Mouse (Mus musculus) MEL (cell line): ENCODE data around the gene Ppp1r14b. TPM values are rescaled to one million over a fixed set of nuclear protein-coding genes. Genes with fewer than 3 reads are reported as not detected.

Experiments used
- DNase-seq: peaks from one replicate; pipeline ENCODE4 v3.0.0; 2011; ENCODE audit warnings: low read depth, low spot score
- H3K27ac ChIP-seq: 2 replicates; pipeline ENCODE4 v1.5.1; 2012; ENCODE audit warnings: low read depth, mild to moderate bottlenecking, control low read depth, low read length, moderate library complexity; ENCODE audit not compliant: control insufficient read depth
- H3K27me3 ChIP-seq, 2 experiments: fragments of 150-350 bp in 1 of 2; sonication (generic) in 1 of 2; 2 replicates each; pipeline ENCODE4 v1.6.1; 2012; ENCODE audit warnings: low read length in 2 of 2, mild to moderate bottlenecking in 2 of 2, improper control_type of control experiment in 1 of 2, moderate library complexity in 1 of 2; ENCODE audit not compliant: insufficient read depth in 2 of 2, control insufficient read depth in 1 of 2
- H3K36me3 ChIP-seq, 2 experiments: 2 replicates each; pipeline ENCODE4 v1.6.1; 2012 to 2014; ENCODE audit warnings: low read length in 2 of 2, improper control_type of control experiment in 1 of 2, inconsistent platforms in 1 of 2, mild to moderate bottlenecking in 1 of 2; ENCODE audit not compliant: insufficient read depth in 2 of 2, control insufficient read depth in 1 of 2
- H3K4me1 ChIP-seq, 2 experiments: fragments of 150-350 bp in 1 of 2; sonication (generic) in 1 of 2; 2 replicates each; pipeline ENCODE4 v1.6.1; 2012; ENCODE audit warnings: low read length in 2 of 2, improper control_type of control experiment in 1 of 2, mild to moderate bottlenecking in 1 of 2; ENCODE audit not compliant: insufficient read depth in 2 of 2, control insufficient read depth in 1 of 2
- H3K4me3 ChIP-seq, 2 experiments: fragments of 150-350 bp in 1 of 2; sonication (generic) in 1 of 2; 2 replicates each; pipeline ENCODE4 v1.5.1; 2012; ENCODE audit warnings: low read depth in 2 of 2, low read length in 2 of 2, mild to moderate bottlenecking in 2 of 2, moderate library complexity in 2 of 2, control low read depth in 1 of 2, improper control_type of control experiment in 1 of 2; ENCODE audit not compliant: control insufficient read depth in 1 of 2, insufficient read depth in 1 of 2
- H3K79me2 ChIP-seq: 2 replicates; pipeline ENCODE4 v1.6.1; 2012; ENCODE audit warnings: mild to moderate bottlenecking, low read length, moderate library complexity; ENCODE audit not compliant: control insufficient read depth, poor library complexity, insufficient read depth
- H3K9ac ChIP-seq: 2 replicates; pipeline ENCODE4 v1.6.1; 2012; ENCODE audit warnings: low read depth, mild to moderate bottlenecking, control low read depth, low read length, moderate library complexity; ENCODE audit not compliant: control insufficient read depth, poor library complexity, severe bottlenecking
- H3K9me3 ChIP-seq: fragments of 150-350 bp; sonication (generic); replicated peaks from 2 replicates; pipeline ENCODE4 v1.6.1; 2012; ENCODE audit warnings: mild to moderate bottlenecking, low read length, improper control_type of control experiment, moderate library complexity; ENCODE audit not compliant: insufficient read depth
- BHLHE40 ChIP-seq: IDR thresholded peaks from 2 replicates; pipeline ENCODE4 v1.6.1; 2012; ENCODE audit warnings: low read depth, mild to moderate bottlenecking, inconsistent platforms, low read length, improper control_type of control experiment, borderline replicate concordance
- CTCF ChIP-seq, 3 experiments: IDR thresholded peaks in 2 of 3; conservative IDR thresholded peaks in 1 of 3; 2 replicates each; pipeline ENCODE4 v1.5.1; 2011 to 2012; ENCODE audit warnings: low read length in 3 of 3, low read depth in 2 of 3, mild to moderate bottlenecking in 2 of 3, improper control_type of control experiment in 1 of 3, inconsistent platforms in 1 of 3, mixed read lengths in 1 of 3, moderate library complexity in 1 of 3; ENCODE audit not compliant: control insufficient read depth in 1 of 3, insufficient read depth in 1 of 3, poor library complexity in 1 of 3, severe bottlenecking in 1 of 3
- E2F4 ChIP-seq: IDR thresholded peaks from 2 replicates; pipeline ENCODE4 v1.6.1; 2011; ENCODE audit warnings: low read depth, low read length, improper control_type of control experiment, borderline replicate concordance
- EP300 ChIP-seq, 2 experiments: IDR thresholded peaks; 2 replicates each; pipeline ENCODE4 v1.6.1; 2011; ENCODE audit warnings: improper control_type of control experiment in 2 of 2, low read length in 2 of 2, low read depth in 1 of 2, mild to moderate bottlenecking in 1 of 2
- ETS1 ChIP-seq: IDR thresholded peaks from 2 replicates; pipeline ENCODE4 v1.6.1; 2012; ENCODE audit warnings: low read depth, mild to moderate bottlenecking, inconsistent platforms, low read length, improper control_type of control experiment, moderate library complexity
- GABPA ChIP-seq: IDR thresholded peaks from 2 replicates; pipeline ENCODE4 v1.6.1; 2012; ENCODE audit warnings: low read depth, mild to moderate bottlenecking, inconsistent platforms, low read length, improper control_type of control experiment, moderate library complexity
- GATA1 ChIP-seq: IDR thresholded peaks from 2 replicates; pipeline ENCODE4 v1.6.1; 2011; ENCODE audit warnings: low read depth, low read length, improper control_type of control experiment
- HCFC1 ChIP-seq: IDR thresholded peaks from 2 replicates; pipeline ENCODE4 v1.6.1; 2012; ENCODE audit warnings: low read depth, mild to moderate bottlenecking, inconsistent platforms, low read length, improper control_type of control experiment, moderate library complexity
- JUND ChIP-seq: IDR thresholded peaks from 2 replicates; pipeline ENCODE4 v1.6.1; 2011; ENCODE audit warnings: low read depth, mild to moderate bottlenecking, improper control_type of control experiment, low read length
- KAT2A ChIP-seq: conservative IDR thresholded peaks from 2 replicates; pipeline ENCODE4 v1.6.1; 2012; ENCODE audit warnings: low read depth, low read length, improper control_type of control experiment, inconsistent platforms
- MAFK ChIP-seq: IDR thresholded peaks from 2 replicates; pipeline ENCODE4 v1.6.1; 2011; ENCODE audit warnings: low read depth, mild to moderate bottlenecking, low read length, improper control_type of control experiment, borderline replicate concordance
- MAZ ChIP-seq: IDR thresholded peaks from 2 replicates; pipeline ENCODE4 v1.6.1; 2012; ENCODE audit warnings: low read depth, mild to moderate bottlenecking, inconsistent platforms, low read length, improper control_type of control experiment
- MEF2A ChIP-seq: IDR thresholded peaks from 2 replicates; pipeline ENCODE4 v1.6.1; 2014; ENCODE audit warnings: low read depth, mild to moderate bottlenecking, inconsistent platforms, low read length, improper control_type of control experiment; ENCODE audit not compliant: poor library complexity, insufficient replicate concordance, severe bottlenecking; ENCODE audit errors: extremely low read depth
- MXI1 ChIP-seq: IDR thresholded peaks from 2 replicates; pipeline ENCODE4 v1.6.1; 2011; ENCODE audit warnings: mild to moderate bottlenecking, low read depth, low read length, improper control_type of control experiment
- MYB ChIP-seq: IDR thresholded peaks from 2 replicates; pipeline ENCODE4 v1.6.1; 2011; ENCODE audit warnings: mild to moderate bottlenecking, low read depth, low read length, improper control_type of control experiment
- MYC ChIP-seq: IDR thresholded peaks from 2 replicates; pipeline ENCODE4 v1.6.1; 2011; ENCODE audit warnings: low read depth, mild to moderate bottlenecking, low read length, improper control_type of control experiment, moderate library complexity
- NRF1 ChIP-seq: IDR thresholded peaks from 2 replicates; pipeline ENCODE4 v1.6.1; 2014; ENCODE audit warnings: low read depth, mild to moderate bottlenecking, inconsistent platforms, low read length, improper control_type of control experiment, moderate library complexity; ENCODE audit not compliant: poor library complexity, insufficient read depth, severe bottlenecking
- POLR2A ChIP-seq, 2 experiments: IDR thresholded peaks; 2 replicates each; pipeline ENCODE4 v1.6.1; 2011 to 2012; ENCODE audit warnings: low read length in 2 of 2, mild to moderate bottlenecking in 2 of 2, control low read depth in 1 of 2, improper control_type of control experiment in 1 of 2, low read depth in 1 of 2, moderate library complexity in 1 of 2; ENCODE audit not compliant: control insufficient read depth in 1 of 2, insufficient read depth in 1 of 2, poor library complexity in 1 of 2
- POLR2AphosphoS2 ChIP-seq: IDR thresholded peaks from 2 replicates; pipeline ENCODE4 v1.6.1; 2011; ENCODE audit warnings: low read length, improper control_type of control experiment
- POLR2AphosphoS5 ChIP-seq: IDR thresholded peaks from 2 replicates; pipeline ENCODE4 v1.6.1; 2012; ENCODE audit warnings: low read depth, borderline replicate concordance, mild to moderate bottlenecking, inconsistent platforms, low read length, moderate library complexity, mixed read lengths
- SIN3A ChIP-seq: IDR thresholded peaks from 2 replicates; pipeline ENCODE4 v1.6.1; 2012; ENCODE audit warnings: low read length, improper control_type of control experiment, inconsistent platforms
- TAL1 ChIP-seq: IDR thresholded peaks from 2 replicates; pipeline ENCODE4 v1.6.1; 2012; ENCODE audit warnings: mild to moderate bottlenecking, inconsistent platforms, low read length, moderate library complexity, mixed read lengths
- UBTF ChIP-seq: IDR thresholded peaks from 2 replicates; pipeline ENCODE4 v1.6.1; 2012; ENCODE audit warnings: low read depth, mild to moderate bottlenecking, inconsistent platforms, low read length, improper control_type of control experiment, moderate library complexity, borderline replicate concordance; ENCODE audit not compliant: insufficient read depth
- USF1 ChIP-seq: IDR thresholded peaks from 2 replicates; pipeline ENCODE4 v1.6.1; 2014; ENCODE audit warnings: low read depth, mild to moderate bottlenecking, inconsistent platforms, low read length, improper control_type of control experiment, moderate library complexity
- ZMIZ1 ChIP-seq: IDR thresholded peaks from 2 replicates; pipeline ENCODE4 v1.6.1; 2012; ENCODE audit warnings: low read depth, mild to moderate bottlenecking, inconsistent platforms, low read length, improper control_type of control experiment, moderate library complexity
- ZNF384 ChIP-seq: IDR thresholded peaks from 2 replicates; pipeline ENCODE4 v1.6.1; 2012; ENCODE audit warnings: low read depth, mild to moderate bottlenecking, inconsistent platforms, low read length, improper control_type of control experiment
- polyA plus RNA-seq, 2 experiments: library from polyadenylated mRNA; stranded (reverse) in 1 of 2; unstranded in 1 of 2; fragments of >175 nt in 1 of 2; fragments of >200 nt in 1 of 2; gene quantifications; 2 replicates each; pipeline versions ENCODE4 v1.2.1 to v1.2.4; 2012; ENCODE audit warnings: low replicate concordance in 2 of 2, low read depth in 1 of 2; ENCODE audit not compliant: insufficient read length in 2 of 2, insufficient read depth in 1 of 2, missing spikeins in 1 of 2
- total RNA-seq: library from RNA; depleted of rRNA; stranded (reverse); fragments of 300-350 nt; gene quantifications from 2 replicates; pipeline ENCODE4 v1.2.3, GENCODE M21; 2012

Gene Ppp1r14b
- total and polyA plus RNA-seq, 3 experiments: 349 to 467 TPM; not detected in 1

- no peak for TF ChIP-seq MEF2A
- no peak for TF ChIP-seq MAFK
- no peak for TF ChIP-seq POLR2AphosphoS5
- TF ChIP-seq MAZ: 0 out of 2 replicates have a peak, but pooled peaks have one; percentile 32
Observed at GRCm38 (mm10) chr19:7017541-7018457, 43.0 kb downstream of the Ppp1r14b start (continued).

GRCm38 (mm10) chr19:7018546-7018945 lies 43.8 kb downstream of the Ppp1r14b start:
- H3K9me3 ChIP-seq: no peaks in the 10 kb centered on the region
- H3K36me3 ChIP-seq: peaks cover 6 to 36% of the 10 kb centered on the region in 2 experiments
- no peaks in the 10 kb centered on the region for H3K27me3 ChIP-seq
- 0 out of 2 replicates have a peak, but pooled peaks have one; percentile 13 for TF ChIP-seq MYC
- 0 out of 2 replicates have a peak, but pooled peaks have one; percentile 12 for TF ChIP-seq MAZ
- no peak for TF ChIP-seq E2F4
- peak overlapping the region; percentile 99 for H3K27ac ChIP-seq
- peak overlapping the region; percentile 96 for H3K9ac ChIP-seq
- H3K4me1 ChIP-seq: peaks cover 9 to 28% of the 10 kb centered on the region in 2 experiments
- H3K4me3 ChIP-seq: peak overlapping the region; percentile 76 to 94
- H3K79me2 ChIP-seq: peaks cover 25% of the 10 kb centered on the region
- no peak for DNase-seq

- peak within 1 kb of the TSS; percentile 96 for H3K9ac ChIP-seq
- TF ChIP-seq ZMIZ1: peak; percentile 83; the same call in 1 of the 2 replicates
- TF ChIP-seq CTCF (IDR thresholded peaks at IDR 0.05 in 2 of 3, conservative IDR thresholded peaks at IDR 0.05 in 1 of 3; ENCODE audit: control insufficient read depth in 1 of 3, insufficient read depth in 1 of 3, low read depth in 2 of 3, low read length in 3 of 3, poor library complexity in 1 of 3, severe bottlenecking in 1 of 3): no peak
- peak; percentile 75 for TF ChIP-seq HCFC1
- TF ChIP-seq SIN3A: peak; percentile 85
- no peak for TF ChIP-seq MYB
- peak; percentile 75; the same call in 1 of the 2 replicates for TF ChIP-seq MXI1
- TF ChIP-seq ETS1: peak; percentile 73
- no peak for TF ChIP-seq ZNF384
- no peak; the same call in 1 of the 2 replicates for TF ChIP-seq POLR2AphosphoS5
- no peak for TF ChIP-seq BHLHE40
- peak; percentile 80 for TF ChIP-seq MYC
- no peak for TF ChIP-seq MAZ
- TF ChIP-seq MAFK: no peak
- peak; percentile 45; the same call in 1 of the 2 replicates for TF ChIP-seq GATA1
- TF ChIP-seq GABPA: no peak
- no peak for TF ChIP-seq JUND
- TF ChIP-seq NRF1: 0 out of 2 replicates have a peak, but pooled peaks have one; percentile 4
- TF ChIP-seq USF1: no peak
- TF ChIP-seq POLR2AphosphoS2: peak; percentile 83
- TF ChIP-seq KAT2A: no peak
- TF ChIP-seq EP300 (IDR thresholded peaks at IDR 0.05; ENCODE audit: low read depth in 1 of 2, low read length in 2 of 2): peak in 1 of 2 experiments; percentile 60; a peak in 2 of 4 replicates
- peak in 1 of 2 experiments; percentile 95; a peak in 3 of 4 replicates for TF ChIP-seq POLR2A (IDR thresholded peaks at IDR 0.05; ENCODE audit: control insufficient read depth in 1 of 2, insufficient read depth in 1 of 2, low read depth in 1 of 2, low read length in 2 of 2, poor library complexity in 1 of 2)
- TF ChIP-seq TAL1: no peak
- no peak for TF ChIP-seq UBTF
Observed at GRCm38 (mm10) chr19:7019191-7019590, 44.4 kb downstream of the Ppp1r14b start, which contains the start of gene Fermt3. Fermt3 (minus strand) TSS chr19:7019469.

More at GRCm38 (mm10) chr19:7019191-7019590, 44.4 kb downstream of the Ppp1r14b start, which contains the start of gene Fermt3:
- peaks cover 9 to 28% of the 10 kb centered on the region in 2 experiments for H3K4me1 ChIP-seq
- peak within 1 kb of the TSS; percentile 99 for H3K27ac ChIP-seq
- peaks cover 25% of the 10 kb centered on the region for H3K79me2 ChIP-seq
- peak within 1 kb of the TSS; percentile 76 to 94 for H3K4me3 ChIP-seq
- DNase-seq: peak; percentile 94
- no peaks in the 10 kb centered on the region for H3K9me3 ChIP-seq
- peaks cover 6 to 36% of the 10 kb centered on the region in 2 experiments for H3K36me3 ChIP-seq
- no peaks in the 10 kb centered on the region for H3K27me3 ChIP-seq
